Mouse (Mus musculus): Measurements from ENCODE around the gene Gm10722. TPM values are rescaled to one million over a fixed set of nuclear protein-coding genes. Genes with fewer than 3 reads are reported as not detected.
"Not testable (repeated sequence)": the region's sequence is repeated elsewhere in the genome, so short reads cannot be mapped to it uniquely, and the experiment has no call there.

Gm10722 gene
- not detected in 2 replicates for polyA plus RNA-seq (2012; rRNA removed)

DNA sequence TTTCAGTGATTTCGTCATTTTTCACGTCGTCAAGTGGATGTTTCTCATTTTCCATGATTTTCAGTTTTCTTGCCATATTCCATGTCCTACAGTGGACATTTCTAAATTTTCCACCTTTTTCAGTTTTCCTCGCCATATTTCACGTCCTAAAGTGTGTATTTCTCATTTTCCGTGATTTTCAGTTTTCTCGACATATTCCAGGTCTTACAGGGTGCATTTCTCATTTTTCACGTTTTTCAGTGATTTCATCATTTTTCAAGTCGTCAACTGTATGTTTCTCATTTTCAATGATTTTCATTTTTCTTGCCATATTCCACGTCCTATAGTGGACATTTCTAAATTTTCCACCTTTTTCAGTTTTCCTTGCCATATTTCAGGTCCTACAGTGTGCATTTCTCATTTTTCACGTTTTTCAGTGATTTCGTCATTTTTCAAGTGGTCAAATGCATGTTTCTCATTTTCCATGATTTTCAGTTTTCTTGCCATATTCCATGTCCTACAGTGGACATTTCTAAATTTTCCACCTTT is at the start of gene Gm10722:
Gene Gm10722 (plus strand): TSS at position 478 of the 528 bp plus-strand sequence.
- peak in 1 of 2 experiments; percentile 43 for DNase-seq (ENCODE audit: low read depth in 1 of 2, low spot score in 2 of 2)
- not testable (repeated sequence) for H3K36me3 ChIP-seq (ENCODE audit: control insufficient read depth, insufficient read depth, low read length); H3K27me3 ChIP-seq (ENCODE audit: control insufficient read depth, insufficient read depth, low read length); H3K27ac ChIP-seq (ENCODE audit: insufficient read depth, low read length); H3K4me1 ChIP-seq (ENCODE audit: control insufficient read depth, insufficient read depth, insufficient read length); H3K4me3 ChIP-seq (ENCODE audit: extremely low read depth, insufficient read depth, insufficient read length)
- 72% methylated on average over 12 of the region's 12 CpGs for WGBS

GRCm38 (mm10) chr9:3001006-3001405 is 284 bp downstream of the Gm10722 start:
- not testable (repeated sequence) for DNase-seq (ENCODE audit: low read depth in 1 of 2, low spot score in 2 of 2); H3K36me3 ChIP-seq (ENCODE audit: control insufficient read depth, insufficient read depth, low read length); H3K4me3 ChIP-seq (ENCODE audit: extremely low read depth, insufficient read depth, insufficient read length); H3K27me3 ChIP-seq (ENCODE audit: control insufficient read depth, insufficient read depth, low read length); H3K4me1 ChIP-seq (ENCODE audit: control insufficient read depth, insufficient read depth, insufficient read length); H3K27ac ChIP-seq (ENCODE audit: insufficient read depth, low read length)
- 65% methylated on average over 8 of the region's 8 CpGs for WGBS

DNA sequence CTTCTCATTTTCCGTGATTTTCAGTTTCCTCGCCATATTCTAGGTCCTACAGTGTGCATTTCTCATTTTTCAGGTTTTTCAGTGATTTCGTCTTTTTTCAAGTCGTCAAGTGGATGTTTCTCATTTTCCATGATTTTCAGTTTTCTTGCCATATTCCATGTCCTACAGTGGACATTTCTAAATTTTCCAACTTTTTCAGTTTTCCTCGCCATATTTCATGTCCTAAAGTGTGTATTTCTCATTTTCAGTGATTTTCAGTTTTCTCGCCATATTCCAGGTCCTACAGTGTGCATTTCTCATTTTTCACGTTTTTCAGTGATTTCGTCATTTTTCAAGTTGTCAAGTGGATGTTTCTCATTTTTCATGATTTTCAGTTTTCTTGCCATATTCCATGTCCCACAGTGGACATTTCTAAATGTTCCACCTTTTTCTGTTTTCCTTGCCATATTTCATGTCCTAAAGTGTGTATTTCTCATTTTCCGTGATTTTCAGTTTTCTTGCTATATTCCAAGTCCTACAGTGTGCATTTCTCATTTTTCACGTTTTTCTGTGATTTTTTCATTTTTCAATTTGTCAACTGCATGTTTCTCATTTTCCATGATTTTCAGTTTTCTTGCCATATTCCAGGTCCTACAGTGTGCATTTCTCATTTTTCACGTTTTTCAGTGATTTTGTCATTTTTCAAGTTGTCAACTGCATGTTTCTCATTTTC is 1.4 kb downstream of the Gm10722 start:
- H3K27ac ChIP-seq (ENCODE audit: insufficient read depth, low read length); H3K4me1 ChIP-seq (ENCODE audit: control insufficient read depth, insufficient read depth, insufficient read length); H3K27me3 ChIP-seq (ENCODE audit: control insufficient read depth, insufficient read depth, low read length); H3K4me3 ChIP-seq (ENCODE audit: extremely low read depth, insufficient read depth, insufficient read length); H3K36me3 ChIP-seq (ENCODE audit: control insufficient read depth, insufficient read depth, low read length): not testable (repeated sequence)
- 68% methylated on average over 9 of the region's 11 CpGs for WGBS
- DNase-seq (ENCODE audit: low read depth in 1 of 2, low spot score in 2 of 2): peak; percentile 26 to 91

GRCm38 (mm10) chr9:3002794-3003396 is 2.2 kb downstream of the Gm10722 start, which contains the start of gene Gm11168:
Gene Gm11168 (plus strand): TSS chr9:3003346.
- H3K4me3 ChIP-seq (ENCODE audit: extremely low read depth, insufficient read depth, insufficient read length); H3K36me3 ChIP-seq (ENCODE audit: control insufficient read depth, insufficient read depth, low read length); H3K4me1 ChIP-seq (ENCODE audit: control insufficient read depth, insufficient read depth, insufficient read length); DNase-seq (ENCODE audit: low read depth in 1 of 2, low spot score in 2 of 2); H3K27me3 ChIP-seq (ENCODE audit: control insufficient read depth, insufficient read depth, low read length); H3K27ac ChIP-seq (ENCODE audit: insufficient read depth, low read length): not testable (repeated sequence)
- WGBS: 72% methylated on average over 6 of the region's 14 CpGs

- not testable (repeated sequence) for DNase-seq (ENCODE audit: low read depth in 1 of 2, low spot score in 2 of 2); H3K27me3 ChIP-seq (ENCODE audit: control insufficient read depth, insufficient read depth, low read length); H3K4me3 ChIP-seq (ENCODE audit: extremely low read depth, insufficient read depth, insufficient read length); H3K36me3 ChIP-seq (ENCODE audit: control insufficient read depth, insufficient read depth, low read length); H3K27ac ChIP-seq (ENCODE audit: insufficient read depth, low read length); H3K4me1 ChIP-seq (ENCODE audit: control insufficient read depth, insufficient read depth, insufficient read length)
- WGBS: 83% methylated on average over 1 of the region's 5 CpGs
Measured at GRCm38 (mm10) chr9:3006179-3006578, 5.5 kb downstream of the Gm10722 start.

- H3K36me3 ChIP-seq (ENCODE audit: control insufficient read depth, insufficient read depth, low read length); H3K27me3 ChIP-seq (ENCODE audit: control insufficient read depth, insufficient read depth, low read length); H3K27ac ChIP-seq (ENCODE audit: insufficient read depth, low read length); H3K4me3 ChIP-seq (ENCODE audit: extremely low read depth, insufficient read depth, insufficient read length); H3K4me1 ChIP-seq (ENCODE audit: control insufficient read depth, insufficient read depth, insufficient read length): not testable (repeated sequence)
- 71% methylated on average over 8 of the region's 8 CpGs for WGBS
- DNase-seq (ENCODE audit: low read depth in 1 of 2, low spot score in 2 of 2): peak in 1 of 2 experiments; percentile 65
Measured at GRCm38 (mm10) chr9:3006636-3007035, 5.9 kb downstream of the Gm10722 start.

DNA sequence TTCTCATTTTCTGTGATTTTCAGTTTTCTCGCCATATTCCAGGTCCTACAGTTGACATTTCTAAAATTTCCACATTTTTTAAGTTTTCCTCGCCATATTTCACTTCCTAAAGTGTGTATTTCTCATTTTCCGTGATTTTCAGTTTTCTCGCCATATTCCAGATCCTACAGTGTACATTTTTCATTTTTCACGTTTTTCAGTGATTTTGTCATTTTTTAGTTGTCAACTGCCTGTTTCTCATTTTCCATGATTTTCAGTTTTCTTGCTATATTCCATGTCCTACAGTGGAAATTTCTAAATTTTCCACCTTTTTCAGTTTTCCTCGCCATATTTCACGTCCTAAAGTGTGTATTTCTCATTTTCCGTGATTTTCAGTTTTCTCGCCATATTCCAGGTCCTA is 6.5 kb downstream of the Gm10722 start:
- WGBS: 80% methylated on average over 8 of the region's 9 CpGs
- not testable (repeated sequence) for H3K4me1 ChIP-seq (ENCODE audit: control insufficient read depth, insufficient read depth, insufficient read length); H3K36me3 ChIP-seq (ENCODE audit: control insufficient read depth, insufficient read depth, low read length); H3K27me3 ChIP-seq (ENCODE audit: control insufficient read depth, insufficient read depth, low read length); H3K4me3 ChIP-seq (ENCODE audit: extremely low read depth, insufficient read depth, insufficient read length); H3K27ac ChIP-seq (ENCODE audit: insufficient read depth, low read length)
- peak in 1 of 2 experiments; percentile 14 for DNase-seq (ENCODE audit: low read depth in 1 of 2, low spot score in 2 of 2)

DNA sequence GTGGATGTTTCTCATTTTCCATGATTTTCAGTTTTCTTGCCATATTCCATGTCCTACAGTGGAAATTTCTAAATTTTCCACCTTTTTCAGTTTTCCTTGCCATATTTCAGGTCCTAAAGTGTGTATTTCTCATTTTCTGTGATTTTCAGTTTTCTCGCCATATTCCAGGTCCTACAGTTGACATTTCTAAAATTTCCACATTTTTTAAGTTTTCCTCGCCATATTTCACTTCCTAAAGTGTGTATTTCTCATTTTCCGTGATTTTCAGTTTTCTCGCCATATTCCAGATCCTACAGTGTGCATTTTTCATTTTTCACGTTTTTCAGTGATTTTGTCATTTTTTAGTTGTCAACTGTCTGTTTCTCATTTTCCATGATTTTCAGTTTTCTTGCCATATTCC is 8.6 kb downstream of the Gm10722 start:
- not testable (repeated sequence) for H3K36me3 ChIP-seq (ENCODE audit: control insufficient read depth, insufficient read depth, low read length); H3K4me1 ChIP-seq (ENCODE audit: control insufficient read depth, insufficient read depth, insufficient read length); H3K27me3 ChIP-seq (ENCODE audit: control insufficient read depth, insufficient read depth, low read length); H3K27ac ChIP-seq (ENCODE audit: insufficient read depth, low read length); DNase-seq (ENCODE audit: low read depth in 1 of 2, low spot score in 2 of 2); H3K4me3 ChIP-seq (ENCODE audit: extremely low read depth, insufficient read depth, insufficient read length)
- no CpG with 5 or more reads among the region's 5 CpGs for WGBS

DNA sequence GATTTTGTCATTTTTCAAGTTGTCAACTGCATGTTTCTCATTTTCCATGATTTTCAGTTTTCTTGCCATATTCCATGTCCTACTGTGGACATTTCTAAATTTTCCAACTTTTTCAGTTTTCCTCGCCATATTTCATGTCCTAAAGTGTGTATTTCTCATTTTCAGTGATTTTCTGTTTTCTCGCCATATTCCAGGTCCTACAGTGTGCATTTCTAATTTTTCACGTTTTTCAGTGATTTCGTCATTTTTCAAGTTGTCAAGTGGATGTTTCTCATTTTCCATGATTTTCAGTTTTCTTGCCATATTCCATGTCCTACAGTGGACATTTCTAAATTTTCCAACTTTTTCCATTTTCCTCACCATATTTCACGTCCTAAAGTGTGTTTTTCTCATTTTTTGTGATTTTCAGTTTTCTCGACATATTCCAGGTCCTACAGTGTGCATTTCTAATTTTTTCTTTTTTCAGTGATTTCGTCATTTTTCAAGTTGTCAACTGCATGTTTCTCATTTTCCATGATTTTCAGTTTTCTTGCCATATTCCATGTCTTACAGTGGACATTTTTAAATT is 11.4 kb downstream of the Gm10722 start:
- H3K27ac ChIP-seq (ENCODE audit: insufficient read depth, low read length); DNase-seq (ENCODE audit: low read depth in 1 of 2, low spot score in 2 of 2): not testable (repeated sequence)
- WGBS: 78% methylated on average over 3 of the region's 7 CpGs

GRCm38 (mm10) chr9:3012733-3013279 is 12.1 kb downstream of the Gm10722 start, which contains the start of gene Gm10721:
Gene Gm10721 (plus strand): TSS chr9:3013140.
- not testable (repeated sequence) for DNase-seq (ENCODE audit: low read depth in 1 of 2, low spot score in 2 of 2); H3K27me3 ChIP-seq (ENCODE audit: control insufficient read depth, insufficient read depth, low read length); H3K36me3 ChIP-seq (ENCODE audit: control insufficient read depth, insufficient read depth, low read length); H3K4me3 ChIP-seq (ENCODE audit: extremely low read depth, insufficient read depth, insufficient read length); H3K4me1 ChIP-seq (ENCODE audit: control insufficient read depth, insufficient read depth, insufficient read length); H3K27ac ChIP-seq (ENCODE audit: insufficient read depth, low read length)
- WGBS: no CpG with 5 or more reads among the region's 11 CpGs

More for the DNA sequence above, 11.4 kb downstream of the Gm10722 start:
- not testable (repeated sequence) for H3K27me3 ChIP-seq (ENCODE audit: control insufficient read depth, insufficient read depth, low read length); H3K4me3 ChIP-seq (ENCODE audit: extremely low read depth, insufficient read depth, insufficient read length); H3K4me1 ChIP-seq (ENCODE audit: control insufficient read depth, insufficient read depth, insufficient read length); H3K36me3 ChIP-seq (ENCODE audit: control insufficient read depth, insufficient read depth, low read length)
